Mouse (Mus musculus) limb, embryonic 12.5 days (tissue): ENCODE data around the gene Btc. TPM values are rescaled to one million over a fixed set of nuclear protein-coding genes. Genes with fewer than 3 reads are reported as not detected.

Experiments
- ATAC-seq: fragments of 200-750 bp; cut with Nextera tagmentation; 2 replicates; pipeline ENCODE4 v1.8.0; 2017; ENCODE audit warnings: low read depth, moderate TSS enrichment; ENCODE audit not compliant: insufficient number of reproducible peaks, insufficient read depth, low FRiP score, low TSS enrichment
- H3K27ac ChIP-seq: fragments of 300-500 bp; sonication (generic); 2 replicates; pipeline ENCODE4 v1.5.1; 2016; ENCODE audit warnings: mild to moderate bottlenecking, moderate library complexity
- H3K27me3 ChIP-seq: fragments of 300-500 bp; sonication (generic); 2 replicates; pipeline ENCODE4 v1.6.1; 2016; ENCODE audit warnings: mild to moderate bottlenecking, moderate library complexity
- H3K36me3 ChIP-seq: fragments of 300-500 bp; sonication (generic); 2 replicates; pipeline ENCODE4 v1.6.1; 2016; ENCODE audit warnings: mild to moderate bottlenecking, moderate library complexity
- H3K4me1 ChIP-seq: fragments of 300-500 bp; sonication (generic); replicated peaks from 2 replicates; pipeline ENCODE4 v1.6.1; 2016
- H3K4me2 ChIP-seq: fragments of 300-500 bp; sonication (generic); 2 replicates; pipeline ENCODE4 v1.6.1; 2016; ENCODE audit warnings: mild to moderate bottlenecking, moderate library complexity
- H3K4me3 ChIP-seq: fragments of 300-500 bp; sonication (generic); replicated peaks from 2 replicates; pipeline ENCODE4 v1.5.1; 2016; ENCODE audit warnings: mild to moderate bottlenecking
- H3K9ac ChIP-seq: fragments of 300-500 bp; sonication (generic); replicated peaks from 2 replicates; pipeline ENCODE4 v1.6.1; 2016; ENCODE audit warnings: mild to moderate bottlenecking, moderate library complexity
- H3K9me3 ChIP-seq: fragments of 300-500 bp; sonication (generic); 2 replicates; pipeline ENCODE4 v1.6.1; 2016; ENCODE audit warnings: mild to moderate bottlenecking, moderate library complexity
- WGBS: fragments of 180-500 bp; shearing (Covaris S2); methylation state at CpG from one replicate; pipeline ENCODE4 v1.1.7; 2016; 5-methylcytosine and 5-hydroxymethylcytosine counted together
- polyA plus RNA-seq: library from polyadenylated mRNA; unstranded; fragments of >200 nt; fragmentation: Nextera tagmentation; extraction: Ambion mirVana; gene quantifications from 2 replicates; pipeline ENCODE4 v1.2.1, GENCODE M21; 2016

Btc gene
- polyA plus RNA-seq: 0.70 and 0.74 TPM in 2 replicates

DNA sequence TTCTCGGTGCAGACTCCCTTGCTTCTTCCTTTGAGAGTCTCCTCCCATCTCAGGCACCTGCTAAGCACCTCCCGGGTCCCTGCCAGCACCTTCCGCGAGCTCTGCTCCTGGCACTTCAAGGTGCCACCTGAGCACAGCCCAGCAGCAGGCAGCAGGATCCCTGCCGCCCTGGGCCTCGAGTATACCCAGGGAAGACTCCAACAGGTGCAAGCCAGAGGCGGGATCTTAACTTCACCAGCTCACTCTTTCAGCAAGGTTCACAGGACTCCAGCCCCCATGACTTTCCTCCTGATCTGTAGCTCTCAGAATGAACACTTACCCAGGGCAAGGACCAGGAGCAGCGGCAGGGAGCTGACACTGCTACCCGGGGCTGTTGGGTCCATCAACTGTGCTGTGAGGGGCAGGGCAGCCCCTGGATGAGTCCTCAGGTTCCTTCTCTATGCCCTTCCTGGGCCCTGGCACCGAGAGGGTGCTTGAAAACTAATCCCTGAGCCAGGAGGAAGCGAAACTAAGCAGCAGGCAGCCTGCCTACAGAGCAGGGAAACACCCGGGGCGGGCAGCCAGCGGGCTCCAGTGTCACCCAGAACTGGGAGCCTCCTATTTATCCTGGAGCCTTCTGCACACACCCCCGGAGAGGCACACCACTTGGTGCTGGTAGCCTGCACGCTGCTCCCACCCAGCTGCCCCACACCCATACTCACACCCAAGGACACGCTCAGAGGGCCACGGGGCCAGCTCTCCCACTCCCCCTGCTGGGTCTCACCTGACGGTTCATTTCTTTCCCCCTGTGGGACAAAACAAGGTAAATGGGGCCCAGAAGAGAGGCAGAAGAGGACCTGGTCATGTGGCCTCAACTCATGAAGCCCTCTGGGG is at the start of gene Btc:
TSS of gene Btc (minus strand) at position 656 of the 873 bp plus-strand sequence.
- no peak within 1 kb of the TSS for H3K27ac ChIP-seq
- H3K27me3 ChIP-seq: peaks cover 7% of the 10 kb centered on the region
- H3K9me3 ChIP-seq: no peaks in the 10 kb centered on the region
- peak within 1 kb of the TSS; percentile 41 for H3K4me3 ChIP-seq
- H3K36me3 ChIP-seq: no peaks in the 10 kb centered on the region
- H3K9ac ChIP-seq: peak within 1 kb of the TSS; percentile 47; the same call in 1 of the 2 replicates
- peaks cover 10% of the 10 kb centered on the region for H3K4me1 ChIP-seq
- H3K4me2 ChIP-seq: peak within 1 kb of the TSS; percentile 65
- peak; percentile 73; the same call in 1 of the 2 replicates for ATAC-seq
- WGBS: 10% methylated on average over 19 of the region's 19 CpGs

DNA sequence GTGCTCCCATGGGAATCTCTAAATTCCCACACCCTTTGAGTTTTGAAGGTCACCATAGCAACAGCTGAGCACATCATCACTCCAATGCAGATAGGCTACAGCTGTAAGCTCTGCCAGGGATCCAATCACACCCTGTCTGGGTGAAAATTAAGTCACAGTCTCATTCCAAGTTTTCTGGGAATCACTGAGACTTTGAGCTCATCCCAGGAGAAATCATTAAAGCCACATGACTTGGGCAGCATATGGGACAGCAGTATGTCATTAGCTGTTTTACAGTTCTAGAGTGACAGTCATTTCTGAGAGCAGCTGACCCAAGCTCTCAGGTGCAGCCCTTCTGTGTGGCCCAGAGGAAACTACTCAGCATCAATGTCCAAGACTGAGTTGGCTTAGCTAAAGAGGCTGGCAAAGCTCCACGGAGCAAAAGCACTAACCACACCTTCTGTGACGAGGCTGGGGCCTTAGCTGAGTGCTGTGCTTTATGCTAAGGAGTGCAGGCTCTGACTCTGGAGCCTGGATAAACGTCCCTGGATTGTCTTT is 42.3 kb upstream of the Btc start:
- Histone ChIP-seq H3K27ac (no peak overlapping the region), H3K4me2 (no peak overlapping the region), H3K9me3 (no peaks in the 10 kb centered on the region), H3K36me3 (no peaks in the 10 kb centered on the region), H3K4me1 (no peaks in the 10 kb centered on the region), H3K4me3 (no peak overlapping the region), H3K27me3 (no peaks in the 10 kb centered on the region), H3K9ac (no peak overlapping the region)
- WGBS: 39% methylated on average over 3 of the region's 3 CpGs
- ATAC-seq: peak; percentile 59; the same call in 1 of the 2 replicates

DNA sequence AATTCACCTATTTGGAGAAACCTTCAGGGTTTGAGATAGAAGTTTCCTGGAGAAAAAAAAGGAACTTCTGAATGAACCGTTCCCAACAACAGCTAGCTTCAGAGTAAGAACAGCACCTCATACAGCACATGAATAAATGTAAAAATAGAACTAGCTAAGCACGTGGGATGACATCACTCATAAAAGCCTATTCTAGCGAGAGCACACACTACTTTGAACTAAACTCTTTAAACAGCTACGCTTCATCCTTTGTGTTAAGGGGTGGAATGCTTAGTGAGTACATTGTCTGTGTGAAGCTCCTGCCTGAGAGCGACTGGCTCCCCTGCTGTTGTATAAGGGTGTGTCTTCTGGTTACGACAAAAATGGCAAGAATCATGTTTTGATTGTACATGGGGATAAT is 33.8 kb upstream of the Btc start:
- WGBS: 81% methylated on average over 6 of the region's 6 CpGs

DNA sequence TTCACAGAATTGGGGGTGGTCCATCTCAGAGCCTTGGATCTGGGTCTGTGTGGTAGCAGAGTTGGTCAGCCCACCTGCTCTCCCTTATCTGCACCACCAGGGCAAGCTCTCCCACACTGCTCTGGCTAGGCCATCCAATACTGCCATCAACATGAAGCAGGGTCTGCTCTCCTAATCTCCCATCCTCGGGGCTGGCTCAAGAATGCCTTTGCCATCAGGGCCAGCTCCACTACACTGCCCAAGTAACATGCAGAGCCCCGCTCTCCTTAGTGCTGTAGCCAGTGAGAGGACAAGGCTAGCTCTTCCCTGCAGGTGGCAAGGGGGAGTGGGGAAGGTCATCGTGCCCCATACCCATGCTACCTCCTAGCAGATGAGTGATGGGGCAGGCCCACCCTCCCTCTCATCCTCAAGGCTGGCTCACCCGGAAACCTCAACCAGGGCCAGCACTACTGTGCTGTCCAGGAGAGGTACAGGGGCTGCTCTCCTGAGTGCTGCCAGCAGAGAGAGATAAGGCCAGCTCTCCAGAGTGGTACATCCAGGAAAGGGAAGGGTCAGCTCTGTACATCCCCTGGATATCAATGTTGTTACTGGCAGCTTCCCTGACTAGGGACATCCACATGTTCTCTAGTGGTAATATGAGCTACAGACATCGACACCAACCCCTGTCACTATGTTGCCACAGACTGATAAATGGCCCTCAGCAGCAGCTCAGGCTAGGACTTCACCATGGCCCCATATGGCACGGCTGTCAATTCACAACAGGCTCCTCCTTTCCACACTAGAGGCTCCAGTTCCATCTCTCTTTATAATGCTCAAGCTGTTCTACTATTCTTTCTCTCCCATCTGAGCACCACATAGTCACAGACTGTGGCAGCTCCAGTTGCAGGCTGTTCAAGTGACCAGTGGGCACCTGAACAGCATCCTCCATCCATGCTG is 32.2 kb upstream of the Btc start:
- H3K27ac ChIP-seq: no peak overlapping the region
- peak; percentile 31 for ATAC-seq
- 73% methylated on average over 6 of the region's 6 CpGs for WGBS
- H3K9me3 ChIP-seq: no peaks in the 10 kb centered on the region
- H3K4me3 ChIP-seq: no peak overlapping the region
- H3K9ac ChIP-seq: no peak overlapping the region
- H3K4me2 ChIP-seq: no peak overlapping the region
- H3K36me3 ChIP-seq: no peaks in the 10 kb centered on the region
- no peaks in the 10 kb centered on the region for H3K4me1 ChIP-seq
- H3K27me3 ChIP-seq: no peaks in the 10 kb centered on the region

More for the DNA sequence above, 33.8 kb upstream of the Btc start:
- Histone ChIP-seq H3K36me3 (no peaks in the 10 kb centered on the region), H3K27me3 (no peaks in the 10 kb centered on the region), H3K9ac (no peak overlapping the region), H3K4me2 (no peak overlapping the region), H3K4me3 (no peak overlapping the region), H3K27ac (no peak overlapping the region), H3K4me1 (no peaks in the 10 kb centered on the region), H3K9me3 (no peaks in the 10 kb centered on the region)
- ATAC-seq: no peak

DNA sequence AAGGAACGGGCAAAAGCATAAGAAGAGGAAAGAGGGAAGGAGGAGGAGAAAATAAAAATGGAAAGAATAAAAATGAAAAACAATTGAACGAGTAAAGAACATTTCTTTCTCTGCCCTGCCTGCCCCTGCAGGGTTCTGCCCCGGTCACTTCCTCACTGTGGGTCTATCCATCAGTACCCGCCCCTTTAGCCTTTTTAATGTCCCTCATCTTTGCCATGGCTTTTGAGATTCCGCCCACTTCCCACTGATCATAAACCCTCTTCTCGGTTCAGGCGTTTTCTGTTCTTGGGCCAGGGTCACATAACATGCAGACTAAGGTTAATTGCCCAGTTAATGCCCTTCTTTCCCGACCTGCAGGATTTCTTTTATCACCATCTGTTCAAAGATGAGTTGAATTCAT is 25.8 kb upstream of the Btc start:
- no peaks in the 10 kb centered on the region for H3K36me3 ChIP-seq
- H3K9me3 ChIP-seq: no peaks in the 10 kb centered on the region
- H3K27ac ChIP-seq: no peak overlapping the region
- no peaks in the 10 kb centered on the region for H3K27me3 ChIP-seq
- H3K4me2 ChIP-seq: no peak overlapping the region
- no peak for ATAC-seq
- no peak overlapping the region for H3K4me3 ChIP-seq
- H3K4me1 ChIP-seq: no peaks in the 10 kb centered on the region
- no peak overlapping the region for H3K9ac ChIP-seq
- 29% methylated on average over 8 of the region's 8 CpGs for WGBS

DNA sequence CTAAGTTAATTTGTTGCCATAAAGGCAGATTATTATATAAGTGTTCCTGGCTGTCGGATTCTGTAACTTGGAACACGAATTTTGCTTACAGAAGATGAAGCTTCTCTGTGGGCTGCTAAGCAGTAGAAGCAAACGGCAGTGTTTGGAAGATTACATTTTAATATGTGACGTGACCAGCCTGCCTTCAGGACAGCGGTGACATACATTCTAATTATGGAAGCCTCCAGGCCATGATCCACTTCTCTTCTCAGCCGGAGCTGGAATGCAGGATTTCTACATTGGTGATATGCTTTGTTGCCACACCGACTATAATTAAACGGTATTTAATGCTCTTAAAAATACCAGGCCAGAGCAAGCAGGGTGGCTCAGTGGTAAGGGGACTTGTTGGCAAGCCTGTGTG is 11.0 kb upstream of the Btc start:
- WGBS: 80% methylated on average over 8 of the region's 8 CpGs

DNA sequence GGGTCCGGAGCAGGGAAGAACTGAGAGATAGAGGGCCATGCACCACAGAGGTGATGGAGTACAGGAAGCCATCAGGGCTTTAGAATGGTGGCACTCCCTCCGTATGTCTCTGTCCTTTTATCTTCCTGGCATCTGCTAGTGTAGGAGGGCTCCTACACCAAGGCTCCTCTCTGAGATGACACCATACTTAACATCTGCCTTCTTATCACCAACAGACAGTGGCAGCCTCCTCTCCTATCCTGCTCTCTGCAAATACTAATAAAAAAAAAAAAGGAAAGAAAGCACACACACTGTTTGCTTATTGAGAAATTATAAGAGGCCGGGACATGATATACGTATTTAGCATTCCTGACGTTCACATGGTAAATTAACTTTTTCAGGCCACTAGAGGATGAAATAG is 1.5 kb upstream of the Btc start:
- Histone ChIP-seq H3K27ac (no peak overlapping the region), H3K9me3 (no peaks in the 10 kb centered on the region), H3K4me2 (no peak overlapping the region), H3K36me3 (no peaks in the 10 kb centered on the region), H3K27me3 (peaks cover 7% of the 10 kb centered on the region), H3K9ac (no peak overlapping the region), H3K4me1 (peaks cover 10% of the 10 kb centered on the region), H3K4me3 (no peak overlapping the region)
- WGBS: 85% methylated on average over 5 of the region's 5 CpGs
- no peak for ATAC-seq

More for the DNA sequence above, 11.0 kb upstream of the Btc start:
- H3K4me1 ChIP-seq: no peaks in the 10 kb centered on the region
- H3K9ac ChIP-seq: no peak overlapping the region
- H3K4me3 ChIP-seq: no peak overlapping the region
- H3K27me3 ChIP-seq: no peaks in the 10 kb centered on the region
- no peak overlapping the region for H3K4me2 ChIP-seq
- H3K36me3 ChIP-seq: no peaks in the 10 kb centered on the region
- no peak overlapping the region for H3K27ac ChIP-seq
- no peaks in the 10 kb centered on the region; the same call in 1 of the 2 replicates for H3K9me3 ChIP-seq
- ATAC-seq: no peak

DNA sequence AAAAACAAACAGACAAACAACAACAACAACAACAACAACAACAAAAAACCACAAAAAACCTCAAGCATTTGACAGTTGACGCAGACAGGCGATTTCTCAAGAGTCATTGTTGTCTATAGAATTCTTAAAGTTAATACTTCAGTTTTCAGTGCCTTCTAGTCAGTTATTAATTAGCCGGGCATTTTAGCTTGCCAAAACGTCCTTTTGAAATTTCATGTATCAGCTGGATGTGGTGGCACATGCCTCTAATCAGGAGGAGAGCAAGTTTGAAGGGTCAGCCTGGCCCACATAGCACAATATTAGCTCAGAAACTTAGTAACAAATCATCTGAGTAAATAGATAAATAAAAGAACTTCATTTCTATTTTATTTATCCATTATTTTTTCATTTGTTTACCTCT is 487 bp upstream of the Btc start:
- WGBS: 83% methylated on average over 4 of the region's 4 CpGs
- no peaks in the 10 kb centered on the region for H3K9me3 ChIP-seq
- peak overlapping the region; percentile 65; the same call in 1 of the 2 replicates for H3K4me2 ChIP-seq
- no peak overlapping the region for H3K27ac ChIP-seq
- no peak overlapping the region for H3K9ac ChIP-seq
- no peak for ATAC-seq
- H3K36me3 ChIP-seq: no peaks in the 10 kb centered on the region
- peaks cover 7% of the 10 kb centered on the region for H3K27me3 ChIP-seq
- no peak overlapping the region for H3K4me3 ChIP-seq
- peaks cover 10% of the 10 kb centered on the region for H3K4me1 ChIP-seq

DNA sequence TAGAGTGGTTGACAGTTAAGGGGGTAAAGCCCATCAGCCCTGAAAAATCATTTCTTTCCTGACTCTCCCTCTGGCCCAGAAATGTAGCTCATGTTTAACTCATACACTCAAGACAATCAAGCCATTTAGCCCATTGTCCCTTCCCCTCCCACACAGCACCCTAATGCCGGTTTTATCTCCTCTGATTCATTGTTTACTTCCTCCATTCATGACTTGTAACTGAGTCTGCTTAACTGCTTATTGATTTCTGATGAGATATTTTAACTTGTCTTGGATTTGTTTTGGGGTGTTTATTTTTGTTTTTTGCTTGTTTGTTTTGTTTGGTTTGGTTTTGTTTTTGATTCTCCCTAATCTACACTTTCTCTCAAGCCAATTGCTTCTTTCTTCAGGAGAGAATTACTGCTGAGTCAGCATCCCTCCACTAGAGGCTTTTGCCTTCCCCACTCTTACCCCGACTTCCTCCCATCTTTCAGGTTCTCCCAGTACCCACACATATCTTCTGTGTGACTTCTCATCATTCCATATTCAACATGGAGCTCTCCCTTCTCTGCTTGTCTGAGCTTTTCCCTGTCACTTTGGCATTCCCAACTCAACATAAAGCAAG is 2.2 kb downstream of the Btc start:
- 70% methylated on average over 2 of the region's 2 CpGs for WGBS
- Histone ChIP-seq H3K4me3 (no peak overlapping the region), H3K9me3 (no peaks in the 10 kb centered on the region), H3K4me1 (peaks cover 10% of the 10 kb centered on the region), H3K27me3 (peaks cover 7% of the 10 kb centered on the region), H3K27ac (no peak overlapping the region), H3K9ac (no peak overlapping the region), H3K36me3 (no peaks in the 10 kb centered on the region), H3K4me2 (no peak overlapping the region)
- no peak for ATAC-seq

DNA sequence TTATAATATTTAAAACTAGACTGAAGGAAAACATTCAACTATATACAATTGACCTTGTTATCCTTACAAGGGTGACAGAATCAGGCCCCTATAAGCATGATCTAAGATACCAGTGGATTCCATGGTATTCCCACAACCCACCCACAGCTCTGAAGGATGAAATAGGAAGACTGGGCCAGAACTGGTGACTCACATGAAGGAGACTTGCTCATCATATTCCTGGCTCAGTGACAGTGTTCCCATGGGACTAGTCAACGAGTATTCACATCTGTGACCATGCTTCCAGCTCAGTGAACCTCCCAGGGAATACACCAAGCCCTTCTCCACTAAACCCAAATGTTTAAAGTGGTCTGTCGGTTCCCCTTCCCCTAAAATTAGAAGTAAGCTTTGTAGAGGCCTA is 27.3 kb downstream of the Btc start:
- ATAC-seq: no peak
- Histone ChIP-seq H3K9ac (no peak overlapping the region), H3K4me1 (no peaks in the 10 kb centered on the region), H3K27me3 (no peaks in the 10 kb centered on the region), H3K36me3 (no peaks in the 10 kb centered on the region), H3K9me3 (no peaks in the 10 kb centered on the region), H3K27ac (no peak overlapping the region), H3K4me2 (no peak overlapping the region), H3K4me3 (no peak overlapping the region)
- 59% methylated on average over 2 of the region's 2 CpGs for WGBS
